Mouse (Mus musculus): ENCODE measurements around the gene Dpf3.

The Dpf3 gene

DNA sequence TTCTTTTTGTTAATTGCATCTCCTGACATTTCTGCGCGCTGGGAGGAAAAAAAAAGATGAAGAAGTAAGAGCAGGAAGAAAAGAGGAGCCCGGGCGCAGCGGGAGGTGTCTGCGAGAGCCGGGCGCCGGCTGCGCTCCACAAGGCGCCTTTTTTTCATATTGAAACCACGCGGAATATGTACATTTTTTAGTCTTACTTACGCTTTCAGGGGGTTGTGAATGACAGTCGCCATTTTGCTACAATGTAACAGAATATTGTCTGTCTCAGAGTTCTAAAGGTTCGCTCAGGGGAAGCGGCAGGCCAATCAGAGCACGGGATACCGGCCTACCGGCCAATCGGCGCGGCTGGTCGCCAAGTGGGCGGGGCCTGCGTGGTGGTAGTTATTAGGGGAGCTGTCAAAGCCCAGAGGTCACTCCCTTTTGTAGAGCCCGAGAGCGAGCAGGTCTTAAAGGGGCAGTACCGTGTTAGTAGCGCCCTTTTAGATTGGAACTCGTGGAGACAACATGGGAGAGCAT, at the start of gene Dpf3:
Gene Dpf3, minus strand, starts transcription at position 241 of the 516 bp plus-strand sequence.
- DNase-seq (ENCODE audit: low read depth) = peak; percentile 90

GRCm38 (mm10) chr12:83536039-83536438, 48.5 kb upstream of the Dpf3 start:
- DNase-seq (ENCODE audit: low read depth) = no peak

DNA sequence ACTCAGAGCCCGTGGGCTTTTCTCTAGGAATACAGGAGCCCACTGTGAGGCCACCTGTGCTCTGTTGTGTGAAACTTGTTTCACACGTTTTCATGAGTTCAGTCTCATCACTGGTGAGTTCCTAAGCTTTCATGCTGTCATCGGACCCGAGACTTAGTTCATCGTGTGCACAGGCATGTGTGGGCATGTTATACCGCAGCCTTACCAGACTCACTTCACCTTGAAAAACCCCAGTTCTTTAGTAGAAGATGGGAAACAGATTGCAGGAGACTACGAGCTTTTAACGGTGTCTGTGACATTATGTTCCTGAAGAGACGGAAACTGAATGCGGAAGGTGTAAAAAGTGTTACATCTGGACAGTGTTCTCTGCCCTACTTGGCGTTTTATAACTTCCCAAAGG, 47.9 kb upstream of the Dpf3 start:
- no peak for DNase-seq (ENCODE audit: low read depth)

- no peak for DNase-seq (ENCODE audit: low read depth)
These were observed 46.7 kb upstream of the Dpf3 start for GRCm38 (mm10) chr12:83534190-83534589.

DNA sequence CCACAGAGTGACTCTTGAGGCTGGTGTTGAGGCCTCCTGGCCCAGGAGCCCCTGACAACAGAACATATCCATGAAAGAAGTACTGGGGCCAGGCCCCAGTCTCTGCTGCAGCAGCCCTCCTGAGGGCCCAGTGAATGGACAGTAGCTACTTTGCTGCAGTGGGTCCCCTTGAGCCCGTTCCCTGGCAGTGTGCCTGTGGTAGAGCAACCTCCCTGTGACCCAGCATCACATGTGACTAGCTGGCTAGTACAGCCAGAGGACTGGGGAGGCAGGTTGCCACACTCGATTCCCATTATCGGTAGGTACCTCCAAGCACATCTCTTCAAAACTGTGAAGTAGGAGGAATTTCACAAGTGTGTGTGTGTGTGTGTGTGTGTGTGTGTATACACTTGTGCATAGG, 45.5 kb upstream of the Dpf3 start:
- DNase-seq (ENCODE audit: low read depth) = no peak

DNA sequence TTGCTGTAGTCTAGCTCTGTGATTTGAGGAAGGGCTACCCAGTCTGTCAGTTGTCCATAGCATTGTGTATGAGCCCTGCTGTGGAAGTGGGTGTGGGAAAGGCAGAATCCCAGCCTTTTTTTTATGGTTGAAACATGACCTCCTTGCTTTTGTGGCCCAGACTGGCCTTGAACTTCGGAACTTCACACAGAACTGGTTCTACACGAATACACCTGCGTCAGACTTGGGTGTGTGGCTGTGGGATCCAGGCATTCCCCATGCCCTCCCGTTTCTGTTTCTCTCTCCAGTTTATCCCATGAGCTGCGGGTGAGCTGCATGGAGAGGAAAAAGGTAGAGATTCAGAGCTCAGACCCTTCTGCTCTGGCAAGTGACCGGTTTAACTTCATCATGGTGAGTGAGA, 44.5 kb upstream of the Dpf3 start:
- DNase-seq (ENCODE audit: low read depth) = no peak

- DNase-seq (ENCODE audit: low read depth) = no peak
These were observed 41.1 kb upstream of the Dpf3 start for GRCm38 (mm10) chr12:83528665-83529064.

- no peak for DNase-seq (ENCODE audit: low read depth)
These were observed 40.3 kb upstream of the Dpf3 start for GRCm38 (mm10) chr12:83527816-83528215.

- no peak for DNase-seq (ENCODE audit: low read depth)
These were observed 38.5 kb upstream of the Dpf3 start for GRCm38 (mm10) chr12:83525822-83526544.

- DNase-seq (ENCODE audit: low read depth) = no peak
These were observed 36.8 kb upstream of the Dpf3 start for GRCm38 (mm10) chr12:83524329-83524728.

DNA sequence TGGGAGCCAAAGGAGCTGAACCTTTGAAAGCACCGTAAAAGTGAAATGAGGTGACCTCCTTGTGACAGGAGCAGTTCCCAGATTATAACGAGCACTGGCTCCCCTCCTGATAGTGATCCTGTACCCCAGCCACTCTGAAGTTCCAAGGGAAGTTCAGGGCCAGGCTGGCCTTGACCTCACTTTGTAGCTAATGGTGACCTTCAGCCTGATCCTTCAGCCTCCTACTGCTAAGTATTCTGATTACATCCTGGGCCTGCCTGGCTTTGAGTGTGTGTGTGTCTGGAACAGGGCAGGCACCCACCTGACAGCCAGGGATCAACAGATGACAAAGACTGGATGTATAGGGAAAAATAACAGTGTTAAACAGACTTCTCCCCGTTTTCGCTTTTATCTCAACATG, 36.4 kb upstream of the Dpf3 start:
- no peak for DNase-seq (ENCODE audit: low read depth)

GRCm38 (mm10) chr12:83523056-83523455, 35.5 kb upstream of the Dpf3 start:
- DNase-seq (ENCODE audit: low read depth) = no peak

DNA sequence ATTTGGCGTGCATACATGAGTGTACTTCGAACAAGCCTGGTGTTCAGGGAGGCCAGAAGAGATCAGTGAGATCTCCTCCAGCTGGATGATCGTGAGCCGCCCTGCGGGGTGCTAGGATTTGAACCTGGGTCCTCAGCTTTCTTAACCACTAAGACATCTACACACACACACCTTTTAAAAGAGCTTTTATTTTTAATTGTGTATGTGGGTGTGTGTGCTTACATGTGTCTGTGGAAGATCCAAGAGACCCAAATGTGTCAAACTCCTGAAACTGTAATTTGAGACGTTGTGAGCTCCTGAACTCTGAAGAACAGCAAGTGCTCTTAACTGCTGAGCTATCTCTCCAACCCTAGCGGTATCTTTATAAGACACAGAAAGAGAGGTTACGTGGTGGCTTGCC, 33.6 kb upstream of the Dpf3 start:
- DNase-seq (ENCODE audit: low read depth) = no peak

DNA sequence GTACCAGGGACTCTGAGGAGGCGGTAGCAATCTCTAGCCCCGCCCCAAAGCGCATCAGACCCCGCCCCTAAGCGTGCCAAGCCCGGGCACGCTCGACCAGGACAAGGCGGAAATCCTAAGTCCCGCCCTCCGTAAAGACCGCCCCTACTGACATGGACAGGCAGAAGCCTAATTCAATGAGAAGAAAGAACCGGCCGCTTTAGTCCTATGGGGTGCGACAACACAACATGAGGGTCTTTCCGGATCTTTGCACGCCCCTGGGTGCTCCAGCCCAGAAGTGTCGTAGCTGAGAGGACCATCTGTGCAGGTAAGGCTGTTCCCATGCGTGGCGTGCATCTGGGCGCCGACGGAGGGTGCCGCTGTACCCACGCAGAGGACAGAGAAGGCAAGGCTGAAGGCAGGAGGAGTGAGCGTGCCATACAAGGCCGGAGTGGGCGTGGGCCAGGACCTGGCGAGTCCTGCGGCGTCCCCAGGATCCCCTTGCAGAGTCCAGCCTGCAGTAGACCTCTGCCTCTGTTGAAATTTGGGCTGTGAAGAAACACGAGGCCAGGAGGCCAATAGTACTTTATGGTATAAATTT, 32.9 kb upstream of the Dpf3 start, which contains the start of gene Dcaf4:
Gene Dcaf4, plus strand, starts transcription at position 156 of the 580 bp plus-strand sequence.
- DNase-seq (ENCODE audit: low read depth) = peak; percentile 96

GRCm38 (mm10) chr12:83517580-83517979, 30.1 kb upstream of the Dpf3 start:
- no peak for DNase-seq (ENCODE audit: low read depth)

DNA sequence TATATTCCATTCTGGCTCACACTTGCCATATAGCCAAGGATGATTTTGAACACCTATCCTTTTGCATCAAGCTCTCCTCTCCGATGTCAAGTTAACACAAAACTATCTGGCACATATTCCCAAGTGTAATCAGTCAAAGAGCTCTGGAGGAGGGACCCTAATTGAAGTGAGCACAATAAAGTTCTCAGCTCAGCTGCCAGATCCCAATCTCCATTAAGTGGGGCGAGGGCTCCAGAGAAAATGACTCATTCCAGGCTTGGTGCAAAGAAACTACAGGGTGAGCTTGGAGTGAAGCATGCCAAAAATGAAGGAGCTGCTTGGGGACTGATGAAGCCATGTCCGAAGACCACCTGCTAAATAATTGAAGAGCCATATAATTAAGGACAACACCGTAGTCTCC, 26.7 kb upstream of the Dpf3 start:
- no peak for DNase-seq (ENCODE audit: low read depth)

DNA sequence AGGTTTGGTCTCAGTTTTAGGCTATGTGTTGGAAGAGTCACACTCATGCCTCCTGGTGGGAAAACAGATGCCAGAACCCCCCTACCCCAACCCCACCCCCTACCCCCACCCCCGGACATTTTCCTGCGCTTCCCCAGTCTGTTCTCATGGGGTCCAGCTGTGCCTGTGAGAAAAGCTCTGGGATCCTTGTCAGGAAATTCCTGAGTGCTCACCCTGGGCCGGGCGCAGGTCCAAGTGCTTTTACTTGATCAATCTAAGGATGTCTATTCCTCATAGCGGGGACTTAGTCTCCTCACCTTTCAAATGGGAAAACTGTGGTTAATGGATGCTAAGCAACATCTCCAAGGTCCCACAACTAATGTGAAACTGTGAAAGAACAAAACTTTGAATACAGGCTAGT, 25.7 kb upstream of the Dpf3 start:
- no peak for DNase-seq (ENCODE audit: low read depth)

GRCm38 (mm10) chr12:83512783-83513182, 25.3 kb upstream of the Dpf3 start:
- no peak for DNase-seq (ENCODE audit: low read depth)

- DNase-seq (ENCODE audit: low read depth) = no peak
These were observed 23.1 kb upstream of the Dpf3 start for GRCm38 (mm10) chr12:83510586-83510985.

- no peak for DNase-seq (ENCODE audit: low read depth)
These were observed 19.0 kb upstream of the Dpf3 start for GRCm38 (mm10) chr12:83506543-83506942.

DNA sequence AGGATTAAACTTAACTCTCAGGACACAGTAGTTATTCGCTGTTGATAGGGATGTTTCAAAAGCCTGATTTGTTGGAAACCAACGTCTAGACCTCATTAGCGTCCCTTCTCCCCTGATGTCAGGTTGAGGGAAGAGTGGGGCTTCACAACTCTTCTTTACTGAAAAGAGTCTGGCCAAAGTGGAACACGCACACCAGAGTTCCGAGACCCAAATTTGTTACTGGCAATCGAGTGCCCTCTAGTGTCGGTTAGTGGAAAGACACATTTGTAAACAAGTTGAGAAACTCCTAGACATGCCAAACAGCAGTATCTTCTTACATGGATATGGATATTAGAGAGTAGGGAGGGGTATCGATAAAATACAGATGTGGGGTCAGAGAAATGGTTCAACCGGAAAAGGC, 14.7 kb upstream of the Dpf3 start:
- peak; percentile 65 for DNase-seq (ENCODE audit: low read depth)

GRCm38 (mm10) chr12:83499256-83499655, 11.7 kb upstream of the Dpf3 start:
- DNase-seq (ENCODE audit: low read depth) = no peak

- DNase-seq (ENCODE audit: low read depth) = no peak
These were observed 10.4 kb upstream of the Dpf3 start for GRCm38 (mm10) chr12:83497959-83498358.

- DNase-seq (ENCODE audit: low read depth) = no peak
These were observed 9.2 kb upstream of the Dpf3 start for GRCm38 (mm10) chr12:83496736-83497135.

Data from c-Kit-positive CD71-negative TER-119-negative erythroid progenitor cells, embryonic 14.5 days (primary cell).